Mouse (Mus musculus) CD4-positive naive resting alpha-beta T cell, adult 76 days (primary cell): ENCODE results near the gene Snx4. TPM values are rescaled to one million over a fixed set of nuclear protein-coding genes. Genes with fewer than 3 reads are reported as not detected.

Experiments
- total RNA-seq: library from RNA; stranded (reverse); gene quantifications from one replicate; pipeline ENCODE4 v1.2.4, GENCODE M21; 2023

The Snx4 gene
- total RNA-seq = 59.0 TPM

DNA sequence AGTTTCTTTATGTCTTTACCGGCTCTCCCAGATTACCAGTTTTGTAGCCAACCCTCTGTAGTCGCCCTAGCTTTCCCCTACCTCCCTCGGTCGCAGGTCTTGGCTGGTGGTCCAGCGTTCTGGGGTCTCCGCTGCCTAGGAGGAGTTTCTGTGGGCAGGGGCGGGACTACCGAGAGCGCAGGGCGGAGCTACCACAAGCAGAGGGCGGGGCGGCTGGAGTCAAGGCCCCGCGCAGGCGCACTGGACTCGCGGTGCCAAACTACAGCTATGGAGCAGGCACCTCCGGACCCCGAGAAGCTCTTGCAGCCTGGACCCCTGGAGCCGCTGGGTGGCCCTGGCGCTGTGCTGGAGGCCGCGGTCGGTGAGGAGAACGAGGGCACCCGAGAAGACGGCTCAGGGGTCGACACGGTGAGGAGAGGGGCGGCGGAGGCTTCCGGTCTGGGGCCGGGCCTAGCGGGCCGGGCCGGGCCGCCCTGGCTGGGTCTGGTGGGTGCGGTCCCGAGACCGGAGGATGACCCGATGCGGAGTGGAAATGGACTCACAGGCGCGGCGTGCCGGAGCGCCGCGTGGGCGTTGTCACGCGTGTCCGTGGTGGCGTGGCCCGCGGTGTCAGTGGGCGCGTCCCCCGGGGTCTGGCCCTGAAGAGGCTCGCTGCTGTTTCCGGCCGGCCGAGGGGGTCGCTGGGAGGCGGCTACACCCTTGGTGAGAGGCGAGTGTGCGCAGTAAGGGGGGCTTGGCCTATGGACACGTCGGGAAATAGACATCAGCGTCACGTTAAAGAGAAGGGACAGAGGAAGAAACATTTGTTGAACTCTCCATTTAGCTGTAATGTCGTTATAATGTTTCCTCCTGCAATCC is at the start of gene Snx4:
Snx4 (plus strand) TSS at position 249 of the 858 bp plus-strand sequence.

Other genes starting within 250 kb of the Snx4 start
- 0.47 TPM for gene Iqcg, start 195.2 kb upstream of the Snx4 start, total RNA-seq
- gene Rpl35a, start 195.0 kb upstream of the Snx4 start, total RNA-seq = 1,804 TPM
- 2.0 TPM for gene Lmln, start 188.9 kb upstream of the Snx4 start, total RNA-seq
- 25.4 TPM for gene Osbpl11, start 66.4 kb upstream of the Snx4 start, total RNA-seq
- 98.0 TPM for gene Zfp148, start 129.4 kb downstream of the Snx4 start, total RNA-seq